Mouse (Mus musculus): ENCODE data around the gene Cacna1a. TPM values are rescaled to one million over a fixed set of nuclear protein-coding genes. Genes with fewer than 3 reads are reported as not detected.

The Cacna1a gene
- polyA plus RNA-seq, 1 experiment from 2014 or later, result 6.6 TPM

GRCm38 (mm10) chr8:84659936-84660818, 271.9 kb downstream of the Cacna1a start:
- peak overlapping the region; percentile 80 for H3K4me2 ChIP-seq (ENCODE audit: low read length)
- ATAC-seq (replicated peaks; ENCODE audit: low FRiP score, low read depth), result no peak
- H3K9ac ChIP-seq (ENCODE audit: low read depth, low read length), result peak overlapping the region; percentile 90
- DNase-seq (ENCODE audit: low spot score), result peak; percentile 85
- WGBS, result 2% methylated on average over 33 of the region's 33 CpGs
- H3K4me3 ChIP-seq (replicated peaks; ENCODE audit: low read depth, low read length), result peak overlapping the region; percentile 86
- H3K9me3 ChIP-seq (replicated peaks; ENCODE audit: low read length), result no peaks in the 10 kb centered on the region
- peak overlapping the region; percentile 95 for H3K27ac ChIP-seq
- H3K36me3 ChIP-seq (ENCODE audit: insufficient read depth, low read length), result no peaks in the 10 kb centered on the region
- H3K4me1 ChIP-seq (replicated peaks; ENCODE audit: insufficient read depth, low read length), result peaks cover 46% of the 10 kb centered on the region
- no peaks in the 10 kb centered on the region for H3K27me3 ChIP-seq (ENCODE audit: insufficient read depth, low read length)
- no peak for TF ChIP-seq CTCF (IDR thresholded peaks at IDR 0.05; ENCODE audit: low read depth)

- 1% methylated on average over 20 of the region's 20 CpGs for WGBS
Measured at GRCm38 (mm10) chr8:84660819-84661457, 272.7 kb downstream of the Cacna1a start.

GRCm38 (mm10) chr8:84661458-84661871, 273.2 kb downstream of the Cacna1a start:
- Histone ChIP-seq H3K9me3 (replicated peaks; ENCODE audit: low read length) (no peaks in the 10 kb centered on the region), H3K4me2 (ENCODE audit: low read length) (peak overlapping the region; percentile 80), H3K4me1 (replicated peaks; ENCODE audit: insufficient read depth, low read length) (peaks cover 41% of the 10 kb centered on the region), H3K4me3 (replicated peaks; ENCODE audit: low read depth, low read length) (peak overlapping the region; percentile 86), H3K27ac (peak overlapping the region; percentile 95), H3K36me3 (ENCODE audit: insufficient read depth, low read length) (no peaks in the 10 kb centered on the region), H3K9ac (ENCODE audit: low read depth, low read length) (peak overlapping the region; percentile 90), H3K27me3 (ENCODE audit: insufficient read depth, low read length) (no peaks in the 10 kb centered on the region)
- no peak for TF ChIP-seq CTCF (IDR thresholded peaks at IDR 0.05; ENCODE audit: low read depth)
- peak; percentile 17 for ATAC-seq (replicated peaks; ENCODE audit: low FRiP score, low read depth)
- DNase-seq (ENCODE audit: low spot score), result peak; percentile 87
- WGBS, result under 1% methylated on average over 24 of the region's 24 CpGs

More at GRCm38 (mm10) chr8:84660819-84661457, 272.7 kb downstream of the Cacna1a start:
- no peak for ATAC-seq (replicated peaks; ENCODE audit: low FRiP score, low read depth)
- H3K4me2 ChIP-seq (ENCODE audit: low read length), result peak overlapping the region; percentile 80
- H3K36me3 ChIP-seq (ENCODE audit: insufficient read depth, low read length), result no peaks in the 10 kb centered on the region
- DNase-seq (ENCODE audit: low spot score), result peak; percentile 64
- H3K4me1 ChIP-seq (replicated peaks; ENCODE audit: insufficient read depth, low read length), result peaks cover 46% of the 10 kb centered on the region
- peak overlapping the region; percentile 95 for H3K27ac ChIP-seq
- TF ChIP-seq CTCF (IDR thresholded peaks at IDR 0.05; ENCODE audit: low read depth), result no peak
- H3K9ac ChIP-seq (ENCODE audit: low read depth, low read length), result peak overlapping the region; percentile 90
- H3K4me3 ChIP-seq (replicated peaks; ENCODE audit: low read depth, low read length), result peak overlapping the region; percentile 86
- no peaks in the 10 kb centered on the region for H3K27me3 ChIP-seq (ENCODE audit: insufficient read depth, low read length)
- H3K9me3 ChIP-seq (replicated peaks; ENCODE audit: low read length), result no peaks in the 10 kb centered on the region

GRCm38 (mm10) chr8:84661961-84662571, 273.8 kb downstream of the Cacna1a start:
- peak overlapping the region; percentile 86 for H3K4me3 ChIP-seq (replicated peaks; ENCODE audit: low read depth, low read length)
- H3K4me1 ChIP-seq (replicated peaks; ENCODE audit: insufficient read depth, low read length), result peaks cover 35% of the 10 kb centered on the region
- WGBS, result under 1% methylated on average over 60 of the region's 61 CpGs
- H3K9ac ChIP-seq (ENCODE audit: low read depth, low read length), result peak overlapping the region; percentile 90
- no peak for TF ChIP-seq CTCF (IDR thresholded peaks at IDR 0.05; ENCODE audit: low read depth)
- peak overlapping the region; percentile 80 for H3K4me2 ChIP-seq (ENCODE audit: low read length)
- H3K27me3 ChIP-seq (ENCODE audit: insufficient read depth, low read length), result no peaks in the 10 kb centered on the region
- peak overlapping the region; percentile 95 for H3K27ac ChIP-seq
- no peaks in the 10 kb centered on the region for H3K36me3 ChIP-seq (ENCODE audit: insufficient read depth, low read length)
- no peaks in the 10 kb centered on the region for H3K9me3 ChIP-seq (replicated peaks; ENCODE audit: low read length)
- peak; percentile 74 for DNase-seq (ENCODE audit: low spot score)
- ATAC-seq (replicated peaks; ENCODE audit: low FRiP score, low read depth), result no peak

- Histone ChIP-seq H3K4me2 (ENCODE audit: low read length) (peak within 1 kb of the TSS; percentile 80), H3K4me3 (replicated peaks; ENCODE audit: low read depth, low read length) (peak within 1 kb of the TSS; percentile 86), H3K9me3 (replicated peaks; ENCODE audit: low read length) (no peaks in the 10 kb centered on the region), H3K36me3 (ENCODE audit: insufficient read depth, low read length) (no peaks in the 10 kb centered on the region), H3K9ac (ENCODE audit: low read depth, low read length) (peak within 1 kb of the TSS; percentile 90), H3K4me1 (replicated peaks; ENCODE audit: insufficient read depth, low read length) (peaks cover 31% of the 10 kb centered on the region), H3K27me3 (ENCODE audit: insufficient read depth, low read length) (no peaks in the 10 kb centered on the region), H3K27ac (peak within 1 kb of the TSS; percentile 95)
- 0% methylated on average over 27 of the region's 27 CpGs for WGBS
- ATAC-seq (replicated peaks; ENCODE audit: low FRiP score, low read depth), result peak; percentile 69
- TF ChIP-seq CTCF (IDR thresholded peaks at IDR 0.05; ENCODE audit: low read depth), result no peak
- DNase-seq (ENCODE audit: low spot score), result peak; percentile 99
Measured at GRCm38 (mm10) chr8:84662581-84663065, 274.4 kb downstream of the Cacna1a start, which contains the start of gene Ier2. Ier2 (minus strand) TSS chr8:84662852.
